Comparison of ENCODE assay signal across 36 mouse cellular contexts in the genomic region with DNA sequence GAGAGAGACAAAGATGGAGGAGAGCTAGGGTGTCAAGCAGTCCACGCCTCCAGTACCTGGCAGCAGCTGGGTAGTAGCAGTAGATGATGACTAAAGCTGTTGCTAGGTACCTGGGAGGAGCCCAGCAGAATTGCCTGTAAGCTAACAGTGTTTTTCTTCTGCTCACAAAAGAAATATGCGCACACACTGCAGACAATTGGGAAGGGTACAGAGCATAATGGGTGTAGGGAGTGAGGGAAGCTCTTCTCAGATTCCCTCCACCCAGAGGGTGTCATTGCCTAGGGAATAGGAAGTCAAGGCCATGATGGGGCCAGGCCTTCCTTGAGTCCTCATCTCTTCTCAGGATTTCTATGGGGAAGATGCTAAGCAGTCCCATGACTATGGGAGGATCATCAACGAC. TPM values are rescaled to one million over a fixed set of nuclear protein-coding genes. Genes with fewer than 3 reads are reported as not detected.
"Had no signal": no experiment of that assay in that cellular context is flagged by ENCODE, and none has a peak within 500 bp of the region (broad histone marks: within the 10 kb centered on the region; RNA-seq: fewer than 3 reads in every experiment).

No protein-coding gene starts in this region.

- H3K9me3 ChIP-seq: limb, embryonic 10.5 days; limb, embryonic 12.5 days; limb, embryonic 13.5 days; limb, embryonic 15.5 days; liver, embryonic 12.5 days; liver, embryonic 13.5 days; liver, embryonic 15.5 days; lung, embryonic 15.5 days; megakaryocyte, embryonic 14.5 days; midbrain, embryonic 10.5 days; midbrain, embryonic 12.5 days; midbrain, embryonic 13.5 days; midbrain, embryonic 15.5 days; neural tube, embryonic 12.5 days had no signal

- H3K4me3 ChIP-seq: limb, embryonic 10.5 days; limb, embryonic 12.5 days; limb, embryonic 13.5 days; limb, embryonic 15.5 days; liver, embryonic 12.5 days; liver, embryonic 13.5 days; liver, embryonic 15.5 days; lung, embryonic 15.5 days; megakaryocyte, embryonic 14.5 days; midbrain, embryonic 10.5 days; midbrain, embryonic 12.5 days; midbrain, embryonic 13.5 days; midbrain, embryonic 15.5 days; myocyte; neural tube, embryonic 12.5 days had no signal

- DNase-seq: left cerebral cortex, postnatal 4 days; liver, embryonic 13.5 days; liver, postnatal 0 days; lung, adult 18-20 months; lung, adult 2 months; lung, embryonic 14.5 days; lung, postnatal 10 days; lung, postnatal 14 days; lung, postnatal 36 days; lung, postnatal 4 days; midbrain, embryonic 14.5 days had no signal

- H3K27me3 ChIP-seq: midbrain, embryonic 13.5 days; midbrain, embryonic 15.5 days had no signal

- H3K36me3 ChIP-seq: limb, embryonic 10.5 days; limb, embryonic 12.5 days; limb, embryonic 13.5 days; limb, embryonic 15.5 days; liver, embryonic 12.5 days; liver, embryonic 13.5 days; liver, embryonic 15.5 days; lung, embryonic 15.5 days; midbrain, embryonic 10.5 days; midbrain, embryonic 12.5 days; midbrain, embryonic 13.5 days; midbrain, embryonic 15.5 days; neural tube, embryonic 12.5 days had no signal

- H3K9ac ChIP-seq: limb, embryonic 12.5 days; limb, embryonic 13.5 days; limb, embryonic 15.5 days; liver, embryonic 12.5 days; liver, embryonic 13.5 days; liver, embryonic 14.5 days; liver, embryonic 15.5 days; liver, postnatal 0 days; lung, embryonic 14.5 days; lung, embryonic 15.5 days; midbrain, embryonic 12.5 days; midbrain, embryonic 13.5 days; midbrain, embryonic 15.5 days; neural tube, embryonic 12.5 days had no signal

- ATAC-seq: liver, embryonic 12.5 days; liver, postnatal 0 days; lung, postnatal 0 days; midbrain, embryonic 13.5 days; midbrain, embryonic 15.5 days; midbrain, embryonic 16.5 days had no signal

- H3K4me1 ChIP-seq: limb, embryonic 10.5 days; limb, embryonic 12.5 days; limb, embryonic 13.5 days; liver, embryonic 12.5 days; liver, embryonic 13.5 days; liver, embryonic 15.5 days; lung, embryonic 15.5 days; midbrain, embryonic 12.5 days; midbrain, embryonic 15.5 days; neural tube, embryonic 12.5 days had no signal

- H3K27ac ChIP-seq: limb, embryonic 10.5 days; limb, embryonic 12.5 days; limb, embryonic 13.5 days; limb, embryonic 15.5 days; liver, embryonic 12.5 days; liver, embryonic 13.5 days; liver, embryonic 14.5 days; liver, embryonic 15.5 days; lung, embryonic 15.5 days; macrophage; midbrain, embryonic 10.5 days; midbrain, embryonic 12.5 days; midbrain, embryonic 13.5 days; midbrain, embryonic 15.5 days; neural tube, embryonic 12.5 days had no signal

RNA-seq across cellular contexts. Expression of a gene that starts 8.6 kb away (rescaled TPM):
- total RNA-seq: liver, adult 2 months; megakaryocyte progenitor cell, adult 5-6 weeks; megakaryocyte, adult 5-6 weeks; monocyte, adult 5-6 weeks had no signal
- polyA plus RNA-seq: limb, embryonic 10.5 days; liver, embryonic 11.5 days; lung, embryonic 14.5 days; macrophage; midbrain, embryonic 10.5 days; midbrain, embryonic 11.5 days; midbrain, embryonic 12.5 days; midbrain, embryonic 13.5 days; neural tube, embryonic 11.5 days; neural tube, embryonic 12.5 days had no signal
